Mouse (Mus musculus) stomach, embryonic 14.5 days (tissue): ENCODE data around the gene Sh3bp5. TPM values are rescaled to one million over a fixed set of nuclear protein-coding genes. Genes with fewer than 3 reads are reported as not detected.

Experiments
- ATAC-seq: fragments of 200-750 bp; cut with Nextera tagmentation; 2 replicates; pipeline ENCODE4 v1.8.0; 2017; ENCODE audit warnings: low read depth, moderate TSS enrichment; ENCODE audit not compliant: insufficient number of reproducible peaks, insufficient read depth, low FRiP score
- H3K27ac ChIP-seq: fragments of 300-500 bp; sonication (generic); 2 replicates; pipeline ENCODE4 v1.5.1; 2014; ENCODE audit warnings: mild to moderate bottlenecking, low read length, moderate library complexity, mixed read lengths
- H3K27me3 ChIP-seq: fragments of 300-500 bp; sonication (generic); 2 replicates; pipeline ENCODE4 v1.6.1; 2014; ENCODE audit warnings: low read length, control low read depth, mixed read lengths; ENCODE audit not compliant: control insufficient read depth, insufficient read depth
- H3K36me3 ChIP-seq: fragments of 300-500 bp; sonication (generic); 2 replicates; pipeline ENCODE4 v1.6.1; 2014; ENCODE audit warnings: mild to moderate bottlenecking, control low read depth, low read length, moderate library complexity, mixed read lengths; ENCODE audit not compliant: control insufficient read depth, insufficient read depth
- H3K4me1 ChIP-seq: fragments of 300-500 bp; sonication (generic); 2 replicates; pipeline ENCODE4 v1.6.1; 2014; ENCODE audit warnings: low read length, control low read depth, mixed read lengths; ENCODE audit not compliant: control insufficient read depth, insufficient read depth
- H3K4me2 ChIP-seq: fragments of 300-500 bp; sonication (generic); replicated peaks from 2 replicates; pipeline ENCODE4 v1.6.1; 2014; ENCODE audit warnings: low read depth, low read length, control low read depth
- H3K4me3 ChIP-seq: fragments of 300-500 bp; sonication (generic); 2 replicates; pipeline ENCODE4 v1.5.1; 2014; ENCODE audit warnings: low read depth, low read length, control low read depth
- H3K9ac ChIP-seq: fragments of 300-500 bp; sonication (generic); replicated peaks from 2 replicates; pipeline ENCODE4 v1.6.1; 2014; ENCODE audit warnings: low read depth, mild to moderate bottlenecking, control low read depth, low read length, moderate library complexity, mixed read lengths
- H3K9me3 ChIP-seq: fragments of 300-500 bp; sonication (generic); 2 replicates; pipeline ENCODE4 v1.6.1; 2016; ENCODE audit warnings: low read depth, low read length, control low read depth; ENCODE audit not compliant: control insufficient read depth
- WGBS: fragments of 180-500 bp; shearing (Covaris S2); extraction: QIAGEN DNeasy Blood & Tissue Kit; methylation state at CpG from one replicate; pipeline ENCODE4 v1.1.7; 2014; 5-methylcytosine and 5-hydroxymethylcytosine counted together
- polyA plus RNA-seq: library from polyadenylated mRNA; unstranded; fragments of >200 nt; fragmentation: Nextera tagmentation; extraction: Ambion mirVana; gene quantifications from 2 replicates; pipeline ENCODE4 v1.2.1, GENCODE M21; 2014

Gene Sh3bp5
- polyA plus RNA-seq, 1 experiment from 2014 or later: 8.9 TPM

GRCm38 (mm10) chr14:31403556-31403955, 32.3 kb downstream of the Sh3bp5 start:
- Histone ChIP-seq H3K4me1 (peaks cover 6% of the 10 kb centered on the region; the same call in 1 of the 2 replicates), H3K36me3 (no peaks in the 10 kb centered on the region), H3K4me2 (no peak overlapping the region), H3K27me3 (no peaks in the 10 kb centered on the region), H3K27ac (no peak overlapping the region), H3K9ac (no peak overlapping the region), H3K4me3 (no peak overlapping the region), H3K9me3 (no peaks in the 10 kb centered on the region)
- ATAC-seq: no peak
- 63% methylated on average over 9 of the region's 9 CpGs for WGBS

GRCm38 (mm10) chr14:31402693-31403092, 33.2 kb downstream of the Sh3bp5 start:
- Histone ChIP-seq H3K36me3 (no peaks in the 10 kb centered on the region), H3K9ac (no peak overlapping the region), H3K27me3 (no peaks in the 10 kb centered on the region), H3K4me2 (no peak overlapping the region), H3K4me3 (no peak overlapping the region), H3K9me3 (no peaks in the 10 kb centered on the region), H3K4me1 (peaks cover 6% of the 10 kb centered on the region; the same call in 1 of the 2 replicates), H3K27ac (no peak overlapping the region)
- no peak for ATAC-seq
- 77% methylated on average over 5 of the region's 5 CpGs for WGBS

- Histone ChIP-seq H3K9me3 (no peaks in the 10 kb centered on the region), H3K4me1 (peaks cover 6% of the 10 kb centered on the region; the same call in 1 of the 2 replicates), H3K4me3 (no peak overlapping the region), H3K4me2 (no peak overlapping the region), H3K9ac (no peak overlapping the region), H3K36me3 (no peaks in the 10 kb centered on the region), H3K27ac (no peak overlapping the region), H3K27me3 (no peaks in the 10 kb centered on the region)
- no peak for ATAC-seq
- 84% methylated on average over 6 of the region's 6 CpGs for WGBS
Measured at GRCm38 (mm10) chr14:31401918-31402427, 33.9 kb downstream of the Sh3bp5 start.

- no peak for ATAC-seq
- Histone ChIP-seq H3K36me3 (no peaks in the 10 kb centered on the region), H3K27me3 (no peaks in the 10 kb centered on the region), H3K9me3 (no peaks in the 10 kb centered on the region), H3K27ac (no peak overlapping the region), H3K9ac (no peak overlapping the region), H3K4me1 (peaks cover 6% of the 10 kb centered on the region; the same call in 1 of the 2 replicates), H3K4me3 (no peak overlapping the region), H3K4me2 (no peak overlapping the region)
- 69% methylated on average over 11 of the region's 11 CpGs for WGBS
Measured at GRCm38 (mm10) chr14:31400896-31401295, 35.0 kb downstream of the Sh3bp5 start.

GRCm38 (mm10) chr14:31400246-31400645, 35.6 kb downstream of the Sh3bp5 start:
- no peak overlapping the region for H3K27ac ChIP-seq
- H3K9me3 ChIP-seq: no peaks in the 10 kb centered on the region; the same call in 1 of the 2 replicates
- H3K4me2 ChIP-seq: no peak overlapping the region
- no peak overlapping the region for H3K4me3 ChIP-seq
- peaks cover 6% of the 10 kb centered on the region; the same call in 1 of the 2 replicates for H3K4me1 ChIP-seq
- ATAC-seq: no peak
- no peaks in the 10 kb centered on the region for H3K27me3 ChIP-seq
- H3K36me3 ChIP-seq: no peaks in the 10 kb centered on the region
- 77% methylated on average over 7 of the region's 7 CpGs for WGBS
- H3K9ac ChIP-seq: no peak overlapping the region

- no peak for ATAC-seq
- Histone ChIP-seq H3K36me3 (no peaks in the 10 kb centered on the region), H3K9ac (no peak overlapping the region), H3K4me3 (no peak overlapping the region), H3K4me1 (peaks cover 7% of the 10 kb centered on the region; the same call in 1 of the 2 replicates), H3K27me3 (no peaks in the 10 kb centered on the region), H3K4me2 (no peak overlapping the region), H3K27ac (no peak overlapping the region), H3K9me3 (no peaks in the 10 kb centered on the region; the same call in 1 of the 2 replicates)
- WGBS: 84% methylated on average over 3 of the region's 3 CpGs
Measured at GRCm38 (mm10) chr14:31399271-31399670, 36.6 kb downstream of the Sh3bp5 start.

GRCm38 (mm10) chr14:31398819-31399218, 37.1 kb downstream of the Sh3bp5 start:
- Histone ChIP-seq H3K27ac (no peak overlapping the region), H3K36me3 (no peaks in the 10 kb centered on the region), H3K4me3 (no peak overlapping the region), H3K4me1 (peaks cover 10% of the 10 kb centered on the region; the same call in 1 of the 2 replicates), H3K27me3 (no peaks in the 10 kb centered on the region), H3K9ac (no peak overlapping the region), H3K4me2 (no peak overlapping the region), H3K9me3 (no peaks in the 10 kb centered on the region; the same call in 1 of the 2 replicates)
- 88% methylated on average over 11 of the region's 11 CpGs for WGBS
- no peak for ATAC-seq

- H3K4me1 ChIP-seq: 0 out of 2 replicates have a peak, but pooled peaks cover 5% of the 10 kb centered on the region
- no peaks in the 10 kb centered on the region for H3K27me3 ChIP-seq
- no peaks in the 10 kb centered on the region; the same call in 1 of the 2 replicates for H3K9me3 ChIP-seq
- 86% methylated on average over 9 of the region's 9 CpGs for WGBS
- H3K4me2 ChIP-seq: no peak overlapping the region
- H3K9ac ChIP-seq: no peak overlapping the region
- H3K4me3 ChIP-seq: no peak overlapping the region
- H3K36me3 ChIP-seq: no peaks in the 10 kb centered on the region
- H3K27ac ChIP-seq: no peak overlapping the region
- no peak for ATAC-seq
Measured at GRCm38 (mm10) chr14:31397791-31398595, 37.9 kb downstream of the Sh3bp5 start.
